Mouse (Mus musculus) kidney, embryonic 15.5 days (tissue): ENCODE results near the gene Ppp3r2. TPM values are rescaled to one million over a fixed set of nuclear protein-coding genes. Genes with fewer than 3 reads are reported as not detected.

Experiments used
- ATAC-seq: fragments of 200-750 bp; cut with Nextera tagmentation; replicated peaks from 2 replicates; pipeline ENCODE4 v1.8.0; 2017; ENCODE audit warnings: moderate TSS enrichment; ENCODE audit not compliant: low FRiP score
- H3K27ac ChIP-seq: fragments of 300-500 bp; sonication (generic); 2 replicates; pipeline ENCODE4 v1.5.1; 2015; ENCODE audit warnings: mild to moderate bottlenecking, inconsistent platforms
- H3K27me3 ChIP-seq: fragments of 300-500 bp; sonication (generic); 2 replicates; pipeline ENCODE4 v1.6.1; 2015; ENCODE audit warnings: inconsistent platforms
- H3K36me3 ChIP-seq: fragments of 300-500 bp; sonication (generic); 2 replicates; pipeline ENCODE4 v1.6.1; 2015; ENCODE audit warnings: inconsistent platforms
- H3K4me1 ChIP-seq: fragments of 300-500 bp; sonication (generic); 2 replicates; pipeline ENCODE4 v1.6.1; 2015; ENCODE audit warnings: inconsistent platforms
- H3K4me2 ChIP-seq: fragments of 300-500 bp; sonication (generic); 2 replicates; pipeline ENCODE4 v1.6.1; 2015; ENCODE audit warnings: moderate library complexity, mild to moderate bottlenecking, inconsistent platforms
- H3K4me3 ChIP-seq: fragments of 300-500 bp; sonication (generic); replicated peaks from 2 replicates; pipeline ENCODE4 v1.5.1; 2015; ENCODE audit warnings: mild to moderate bottlenecking, inconsistent platforms
- H3K9ac ChIP-seq: fragments of 300-500 bp; sonication (generic); 2 replicates; pipeline ENCODE4 v1.6.1; 2015; ENCODE audit warnings: mild to moderate bottlenecking, inconsistent platforms
- H3K9me3 ChIP-seq: fragments of 300-500 bp; sonication (generic); replicated peaks from 2 replicates; pipeline ENCODE4 v1.6.1; 2016; ENCODE audit warnings: inconsistent platforms
- WGBS: fragments of 180-500 bp; shearing (Covaris S2); methylation state at CpG from one replicate; pipeline ENCODE4 v1.1.7; 2015; ENCODE audit warnings: mixed read lengths; 5-methylcytosine and 5-hydroxymethylcytosine counted together
- polyA plus RNA-seq: library from polyadenylated mRNA; unstranded; fragments of >200 nt; fragmentation: Nextera tagmentation; extraction: Ambion mirVana; gene quantifications from 2 replicates; pipeline ENCODE4 v1.2.1, GENCODE M21; 2015

Gene Ppp3r2
- 0.05 and 0.12 TPM in 2 replicates for polyA plus RNA-seq

- ATAC-seq, result no peak
- H3K27me3 ChIP-seq, result no peaks in the 10 kb centered on the region; the same call in 1 of the 2 replicates
- no peaks in the 10 kb centered on the region for H3K4me1 ChIP-seq
- no peaks in the 10 kb centered on the region for H3K36me3 ChIP-seq
- 87% methylated on average over 13 of the region's 13 CpGs for WGBS
- no peak within 1 kb of the TSS for H3K4me2 ChIP-seq
- H3K9me3 ChIP-seq, result no peaks in the 10 kb centered on the region
- H3K4me3 ChIP-seq, result no peak within 1 kb of the TSS
- H3K27ac ChIP-seq, result no peak within 1 kb of the TSS
- no peak within 1 kb of the TSS for H3K9ac ChIP-seq
These were observed at the start of gene Ppp3r2 for GRCm38 (mm10) chr4:49681812-49682211. Gene Ppp3r2, minus strand, starts transcription at chr4:49682024.

- no peak overlapping the region for H3K4me2 ChIP-seq
- H3K36me3 ChIP-seq, result no peaks in the 10 kb centered on the region
- no peaks in the 10 kb centered on the region for H3K27me3 ChIP-seq
- no peak overlapping the region for H3K27ac ChIP-seq
- no peak for ATAC-seq
- H3K9me3 ChIP-seq, result no peaks in the 10 kb centered on the region
- WGBS, result 84% methylated on average over 3 of the region's 3 CpGs
- H3K9ac ChIP-seq, result no peak overlapping the region
- H3K4me1 ChIP-seq, result no peaks in the 10 kb centered on the region
- no peak overlapping the region for H3K4me3 ChIP-seq
These were observed 47.5 kb upstream of the Ppp3r2 start for GRCm38 (mm10) chr4:49729326-49729725.

GRCm38 (mm10) chr4:49723908-49724307 lies 42.1 kb upstream of the Ppp3r2 start:
- 93% methylated on average over 2 of the region's 2 CpGs for WGBS
- Histone ChIP-seq H3K9me3 (no peaks in the 10 kb centered on the region), H3K27ac (no peak overlapping the region), H3K36me3 (no peaks in the 10 kb centered on the region), H3K27me3 (no peaks in the 10 kb centered on the region), H3K4me3 (no peak overlapping the region), H3K4me2 (no peak overlapping the region), H3K9ac (no peak overlapping the region), H3K4me1 (no peaks in the 10 kb centered on the region)
- ATAC-seq, result no peak

DNA sequence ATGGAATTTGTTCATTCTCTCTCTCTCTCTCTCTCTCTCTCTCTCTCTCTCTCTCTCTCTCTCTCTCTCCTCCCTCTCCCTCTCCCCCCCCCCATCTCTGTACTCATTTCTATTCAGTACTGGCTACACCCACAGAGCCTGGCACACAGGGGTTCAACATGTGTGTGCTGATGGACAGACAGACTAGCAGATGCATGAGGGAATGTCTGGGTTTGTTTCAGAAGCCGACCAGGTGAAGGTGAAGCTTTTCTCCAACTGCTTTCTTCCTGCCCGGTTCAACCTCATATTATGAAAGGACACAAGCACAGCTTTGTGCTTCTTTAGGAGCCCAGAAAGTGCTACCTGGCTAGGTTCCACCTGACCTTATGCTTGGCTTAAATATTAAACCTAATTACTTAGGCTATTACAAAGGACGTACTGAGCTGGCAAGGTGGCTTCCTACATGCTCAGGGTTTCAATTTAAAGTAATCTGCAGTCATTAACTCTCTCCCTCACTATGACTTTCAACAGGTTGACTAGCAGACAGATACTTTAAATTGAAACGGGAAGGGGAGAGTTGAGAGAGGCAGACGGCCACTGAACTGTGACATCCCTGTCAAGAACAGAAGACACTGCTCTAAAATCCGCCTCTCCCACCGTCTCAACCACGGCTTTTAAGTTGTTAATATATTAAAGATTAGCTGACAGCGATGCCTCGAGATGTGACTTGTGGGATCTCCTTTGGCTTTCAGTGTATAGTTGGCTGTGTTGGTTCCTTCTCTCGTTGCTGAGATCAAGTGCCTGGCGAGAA lies 9.8 kb upstream of the Ppp3r2 start:
- peaks cover 6% of the 10 kb centered on the region; the same call in 1 of the 2 replicates for H3K27me3 ChIP-seq
- peak; percentile 86 for ATAC-seq
- H3K36me3 ChIP-seq, result no peaks in the 10 kb centered on the region
- 41% methylated on average over 12 of the region's 12 CpGs for WGBS
- no peak overlapping the region for H3K27ac ChIP-seq
- no peak overlapping the region for H3K9ac ChIP-seq
- no peaks in the 10 kb centered on the region for H3K9me3 ChIP-seq
- peaks cover 8% of the 10 kb centered on the region; the same call in 1 of the 2 replicates for H3K4me1 ChIP-seq
- H3K4me2 ChIP-seq, result peak overlapping the region; percentile 37
- no peak overlapping the region for H3K4me3 ChIP-seq

GRCm38 (mm10) chr4:49688594-49689288 lies 6.9 kb upstream of the Ppp3r2 start:
- 20% methylated on average over 9 of the region's 9 CpGs for WGBS
- peak; percentile 59; the same call in 1 of the 2 replicates for ATAC-seq
- Histone ChIP-seq H3K4me2 (no peak overlapping the region), H3K4me3 (no peak overlapping the region), H3K9ac (no peak overlapping the region), H3K9me3 (no peaks in the 10 kb centered on the region), H3K27me3 (peaks cover 6% of the 10 kb centered on the region; the same call in 1 of the 2 replicates), H3K36me3 (no peaks in the 10 kb centered on the region), H3K27ac (no peak overlapping the region), H3K4me1 (peaks cover 8% of the 10 kb centered on the region; the same call in 1 of the 2 replicates)

GRCm38 (mm10) chr4:49680171-49680875 lies 1.5 kb downstream of the Ppp3r2 start:
- ATAC-seq, result no peak
- Histone ChIP-seq H3K4me1 (no peaks in the 10 kb centered on the region), H3K4me2 (no peak overlapping the region), H3K9ac (no peak overlapping the region), H3K27me3 (no peaks in the 10 kb centered on the region), H3K4me3 (no peak overlapping the region), H3K36me3 (no peaks in the 10 kb centered on the region), H3K27ac (no peak overlapping the region), H3K9me3 (no peaks in the 10 kb centered on the region)
- WGBS, result 92% methylated on average over 11 of the region's 11 CpGs

DNA sequence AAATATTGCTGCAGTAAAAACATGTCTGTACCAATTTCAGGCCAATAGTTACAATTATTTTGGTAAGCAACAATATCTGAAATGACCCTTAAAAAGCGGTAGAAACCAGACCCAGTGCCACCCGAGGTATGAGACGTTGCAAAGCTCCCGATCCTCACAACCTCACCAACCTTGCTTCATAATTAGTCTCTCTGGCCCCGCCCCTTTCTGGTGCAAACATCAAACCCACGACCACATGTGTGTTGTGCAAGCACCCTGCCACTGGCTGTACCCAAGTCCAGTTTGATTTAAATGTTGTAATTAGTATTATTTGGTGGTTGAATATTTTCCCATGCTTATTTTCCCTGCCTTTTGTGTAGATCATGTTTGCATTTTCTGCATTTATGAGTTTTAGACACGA lies 5.0 kb downstream of the Ppp3r2 start:
- ATAC-seq, result no peak
- H3K4me1 ChIP-seq, result no peaks in the 10 kb centered on the region
- H3K27me3 ChIP-seq, result no peaks in the 10 kb centered on the region
- H3K9me3 ChIP-seq, result no peaks in the 10 kb centered on the region
- H3K4me2 ChIP-seq, result no peak overlapping the region
- no peak overlapping the region for H3K4me3 ChIP-seq
- H3K27ac ChIP-seq, result no peak overlapping the region
- WGBS, result 84% methylated on average over 7 of the region's 7 CpGs
- no peaks in the 10 kb centered on the region for H3K36me3 ChIP-seq
- no peak overlapping the region for H3K9ac ChIP-seq

DNA sequence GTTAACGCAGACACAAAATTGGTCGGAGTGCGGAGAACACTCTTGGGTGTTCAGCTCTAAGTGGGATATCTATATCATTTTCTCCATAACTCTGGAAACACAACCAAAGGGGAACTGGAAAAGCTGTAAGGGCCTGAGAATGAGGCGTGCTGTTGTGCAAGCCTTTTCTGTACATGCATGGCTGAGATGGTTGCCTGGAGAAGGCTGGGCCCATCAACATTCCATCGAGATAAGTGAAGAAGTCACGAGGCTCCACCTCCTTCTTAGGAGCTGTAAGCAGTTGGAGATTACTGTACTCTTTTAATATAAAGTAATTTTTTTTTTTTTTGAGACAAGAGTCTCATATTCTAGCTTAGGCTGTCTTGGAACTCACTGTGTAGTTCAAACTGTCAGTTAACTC lies 5.8 kb downstream of the Ppp3r2 start:
- Histone ChIP-seq H3K9ac (no peak overlapping the region), H3K4me1 (no peaks in the 10 kb centered on the region), H3K4me3 (no peak overlapping the region), H3K27ac (no peak overlapping the region), H3K36me3 (no peaks in the 10 kb centered on the region), H3K4me2 (no peak overlapping the region), H3K9me3 (no peaks in the 10 kb centered on the region), H3K27me3 (no peaks in the 10 kb centered on the region)
- ATAC-seq, result no peak
- 94% methylated on average over 6 of the region's 6 CpGs for WGBS

GRCm38 (mm10) chr4:49664850-49665249 lies 17.0 kb downstream of the Ppp3r2 start:
- no peak overlapping the region for H3K27ac ChIP-seq
- peaks cover 34% of the 10 kb centered on the region for H3K36me3 ChIP-seq
- no peak overlapping the region for H3K9ac ChIP-seq
- H3K27me3 ChIP-seq, result no peaks in the 10 kb centered on the region
- no peaks in the 10 kb centered on the region for H3K4me1 ChIP-seq
- no peak overlapping the region for H3K4me3 ChIP-seq
- H3K9me3 ChIP-seq, result no peaks in the 10 kb centered on the region
- no peak overlapping the region for H3K4me2 ChIP-seq
- ATAC-seq, result no peak
- 90% methylated on average over 5 of the region's 5 CpGs for WGBS

- Histone ChIP-seq H3K9ac (no peak overlapping the region), H3K27me3 (no peaks in the 10 kb centered on the region), H3K27ac (no peak overlapping the region), H3K4me1 (no peaks in the 10 kb centered on the region), H3K36me3 (peaks cover 59% of the 10 kb centered on the region), H3K9me3 (no peaks in the 10 kb centered on the region), H3K4me2 (no peak overlapping the region), H3K4me3 (no peak overlapping the region)
- no peak for ATAC-seq
- WGBS, result 93% methylated on average over 4 of the region's 4 CpGs
These were observed 19.6 kb downstream of the Ppp3r2 start for GRCm38 (mm10) chr4:49662231-49662630.

GRCm38 (mm10) chr4:49661664-49662063 lies 20.2 kb downstream of the Ppp3r2 start:
- no peak overlapping the region for H3K4me3 ChIP-seq
- peaks cover 64% of the 10 kb centered on the region for H3K36me3 ChIP-seq
- no peaks in the 10 kb centered on the region for H3K27me3 ChIP-seq
- WGBS, result 97% methylated on average over 9 of the region's 9 CpGs
- no peak overlapping the region for H3K9ac ChIP-seq
- no peaks in the 10 kb centered on the region for H3K9me3 ChIP-seq
- no peak overlapping the region for H3K4me2 ChIP-seq
- H3K4me1 ChIP-seq, result no peaks in the 10 kb centered on the region
- H3K27ac ChIP-seq, result no peak overlapping the region
- ATAC-seq, result no peak

GRCm38 (mm10) chr4:49659421-49659820 lies 22.4 kb downstream of the Ppp3r2 start:
- no peak for ATAC-seq
- no peaks in the 10 kb centered on the region for H3K27me3 ChIP-seq
- H3K36me3 ChIP-seq, result peaks cover 78% of the 10 kb centered on the region
- H3K4me1 ChIP-seq, result no peaks in the 10 kb centered on the region
- no peak overlapping the region for H3K9ac ChIP-seq
- H3K4me3 ChIP-seq, result no peak overlapping the region
- H3K27ac ChIP-seq, result no peak overlapping the region
- H3K4me2 ChIP-seq, result no peak overlapping the region
- H3K9me3 ChIP-seq, result no peaks in the 10 kb centered on the region
- 97% methylated on average over 1 of the region's 1 CpGs for WGBS
